Mouse (Mus musculus): ENCODE measurements at regions not wholly inside any gene's neighbourhood (a gene's known extent, or its start where the extent isn't known, plus 50 kb on each side); places are given as distances from the start of the nearest gene placed in this dataset.

GRCm38 (mm10) chr6:11727806-11728205, 179.5 kb downstream of the Ndufa4 start:
- Histone ChIP-seq H3K9me3 (ENCODE audit: control insufficient read depth, low read length) (no peaks in the 10 kb centered on the region), H3K27ac (ENCODE audit: low read depth, low read length) (no peak overlapping the region), H3K4me3 (ENCODE audit: low read depth, low read length) (no peak overlapping the region), H3K36me3 (ENCODE audit: control insufficient read depth, insufficient read depth, low read length) (no peaks in the 10 kb centered on the region), H3K4me1 (replicated peaks; ENCODE audit: control insufficient read depth, insufficient read depth, low read length) (no peaks in the 10 kb centered on the region), H3K27me3 (ENCODE audit: control insufficient read depth, insufficient read depth, low read length) (no peaks in the 10 kb centered on the region), H3K9ac (ENCODE audit: low read length) (no peak overlapping the region), H3K4me2 (ENCODE audit: low read depth, low read length, severe bottlenecking) (no peak overlapping the region)
- ATAC-seq (replicated peaks; ENCODE audit: low FRiP score) = no peak
- 85% methylated on average over 1 of the region's 1 CpGs for WGBS
- DNase-seq (ENCODE audit: low spot score) = no peak

GRCm38 (mm10) chr6:11727370-11727769, 179.9 kb downstream of the Ndufa4 start:
- H3K36me3 ChIP-seq (ENCODE audit: control insufficient read depth, insufficient read depth, low read length) = no peaks in the 10 kb centered on the region
- WGBS = 84% methylated on average over 5 of the region's 5 CpGs

GRCm38 (mm10) chr6:11723519-11723918, 183.8 kb downstream of the Ndufa4 start:
- Histone ChIP-seq H3K4me1 (replicated peaks; ENCODE audit: control insufficient read depth, insufficient read depth, low read length) (no peaks in the 10 kb centered on the region), H3K36me3 (ENCODE audit: control insufficient read depth, insufficient read depth, low read length) (no peaks in the 10 kb centered on the region), H3K4me2 (ENCODE audit: low read depth, low read length, severe bottlenecking) (no peak overlapping the region), H3K27me3 (ENCODE audit: control insufficient read depth, insufficient read depth, low read length) (no peaks in the 10 kb centered on the region), H3K9me3 (ENCODE audit: control insufficient read depth, low read length) (no peaks in the 10 kb centered on the region), H3K9ac (ENCODE audit: low read length) (no peak overlapping the region), H3K27ac (ENCODE audit: low read depth, low read length) (no peak overlapping the region), H3K4me3 (ENCODE audit: low read depth, low read length) (no peak overlapping the region)
- 80% methylated on average over 2 of the region's 2 CpGs for WGBS
- ATAC-seq (replicated peaks; ENCODE audit: low FRiP score) (no peak), DNase-seq (ENCODE audit: low spot score) (no peak)

More at GRCm38 (mm10) chr6:11727370-11727769, 179.9 kb downstream of the Ndufa4 start:
- H3K4me2 ChIP-seq (ENCODE audit: low read depth, low read length, severe bottlenecking) = no peak overlapping the region
- H3K9me3 ChIP-seq (ENCODE audit: control insufficient read depth, low read length) = no peaks in the 10 kb centered on the region
- H3K4me3 ChIP-seq (ENCODE audit: low read depth, low read length) = no peak overlapping the region
- H3K4me1 ChIP-seq (replicated peaks; ENCODE audit: control insufficient read depth, insufficient read depth, low read length) = no peaks in the 10 kb centered on the region
- H3K27me3 ChIP-seq (ENCODE audit: control insufficient read depth, insufficient read depth, low read length) = no peaks in the 10 kb centered on the region
- H3K9ac ChIP-seq (ENCODE audit: low read length) = no peak overlapping the region
- DNase-seq (ENCODE audit: low spot score) = no peak
- no peak for ATAC-seq (replicated peaks; ENCODE audit: low FRiP score)
- no peak overlapping the region for H3K27ac ChIP-seq (ENCODE audit: low read depth, low read length)

GRCm38 (mm10) chr6:11720274-11720673, 187.0 kb downstream of the Ndufa4 start:
- 91% methylated on average over 4 of the region's 4 CpGs for WGBS
- no peaks in the 10 kb centered on the region for H3K4me1 ChIP-seq (replicated peaks; ENCODE audit: control insufficient read depth, insufficient read depth, low read length)
- H3K4me2 ChIP-seq (ENCODE audit: low read depth, low read length, severe bottlenecking) = no peak overlapping the region
- no peaks in the 10 kb centered on the region for H3K36me3 ChIP-seq (ENCODE audit: control insufficient read depth, insufficient read depth, low read length)
- DNase-seq (ENCODE audit: low spot score) (no peak), ATAC-seq (replicated peaks; ENCODE audit: low FRiP score) (no peak)
- no peaks in the 10 kb centered on the region for H3K27me3 ChIP-seq (ENCODE audit: control insufficient read depth, insufficient read depth, low read length)
- no peaks in the 10 kb centered on the region for H3K9me3 ChIP-seq (ENCODE audit: control insufficient read depth, low read length)
- no peak overlapping the region for H3K9ac ChIP-seq (ENCODE audit: low read length)
- H3K4me3 ChIP-seq (ENCODE audit: low read depth, low read length) = no peak overlapping the region
- no peak overlapping the region for H3K27ac ChIP-seq (ENCODE audit: low read depth, low read length)

- DNase-seq (ENCODE audit: low spot score) = no peak
- Histone ChIP-seq H3K27me3 (ENCODE audit: control insufficient read depth, insufficient read depth, low read length) (no peaks in the 10 kb centered on the region), H3K4me3 (ENCODE audit: low read depth, low read length) (no peak overlapping the region), H3K36me3 (ENCODE audit: control insufficient read depth, insufficient read depth, low read length) (no peaks in the 10 kb centered on the region), H3K4me2 (ENCODE audit: low read depth, low read length, severe bottlenecking) (no peak overlapping the region), H3K27ac (ENCODE audit: low read depth, low read length) (no peak overlapping the region), H3K4me1 (replicated peaks; ENCODE audit: control insufficient read depth, insufficient read depth, low read length) (no peaks in the 10 kb centered on the region), H3K9ac (ENCODE audit: low read length) (no peak overlapping the region), H3K9me3 (ENCODE audit: control insufficient read depth, low read length) (no peaks in the 10 kb centered on the region)
- 89% methylated on average over 2 of the region's 2 CpGs for WGBS
- no peak for ATAC-seq (replicated peaks; ENCODE audit: low FRiP score)
These were observed 196.7 kb downstream of the Ndufa4 start for GRCm38 (mm10) chr6:11710581-11710980.

GRCm38 (mm10) chr6:11709465-11709864, 197.8 kb downstream of the Ndufa4 start:
- Histone ChIP-seq H3K27me3 (ENCODE audit: control insufficient read depth, insufficient read depth, low read length) (no peaks in the 10 kb centered on the region), H3K9ac (ENCODE audit: low read length) (no peak overlapping the region), H3K27ac (ENCODE audit: low read depth, low read length) (no peak overlapping the region), H3K4me3 (ENCODE audit: low read depth, low read length) (no peak overlapping the region), H3K4me1 (replicated peaks; ENCODE audit: control insufficient read depth, insufficient read depth, low read length) (no peaks in the 10 kb centered on the region), H3K36me3 (ENCODE audit: control insufficient read depth, insufficient read depth, low read length) (no peaks in the 10 kb centered on the region), H3K4me2 (ENCODE audit: low read depth, low read length, severe bottlenecking) (no peak overlapping the region), H3K9me3 (ENCODE audit: control insufficient read depth, low read length) (no peaks in the 10 kb centered on the region)
- DNase-seq (ENCODE audit: low spot score) (no peak), ATAC-seq (replicated peaks; ENCODE audit: low FRiP score) (no peak)

Measured in forebrain, embryonic 11.5 days (tissue).